Mouse (Mus musculus) lung, postnatal 0 days (tissue): ENCODE measurements around the gene Gm9195. TPM values are rescaled to one million over a fixed set of nuclear protein-coding genes. Genes with fewer than 3 reads are reported as not detected.

Source experiments
- ATAC-seq: fragments of 200-750 bp; cut with Nextera tagmentation; 2 replicates; pipeline ENCODE4 v1.8.0; 2017; ENCODE audit warnings: moderate library complexity
- DNase-seq: peaks from one replicate; pipeline ENCODE4 v3.0.0-alpha.2; 2016; ENCODE audit warnings: low spot score
- H3K27ac ChIP-seq: fragments of 300-500 bp; sonication (generic); 2 replicates; pipeline ENCODE4 v1.5.1; 2014; ENCODE audit warnings: antibody characterized with exemption, mild to moderate bottlenecking, low read length, mixed read lengths
- H3K27me3 ChIP-seq: fragments of 300-500 bp; sonication (generic); replicated peaks from 2 replicates; pipeline ENCODE4 v1.6.1; 2014; ENCODE audit warnings: low read length, mixed read lengths; ENCODE audit not compliant: insufficient read depth
- H3K36me3 ChIP-seq: fragments of 300-500 bp; sonication (generic); 2 replicates; pipeline ENCODE4 v1.6.1; 2014; ENCODE audit warnings: low read length, mixed read lengths; ENCODE audit not compliant: insufficient read depth
- H3K4me1 ChIP-seq: fragments of 300-500 bp; sonication (generic); 2 replicates; pipeline ENCODE4 v1.6.1; 2014; ENCODE audit warnings: antibody characterized with exemption, low read depth, low read length, mixed read lengths; ENCODE audit not compliant: insufficient read depth
- H3K4me2 ChIP-seq: fragments of 300-500 bp; sonication (generic); replicated peaks from 2 replicates; pipeline ENCODE4 v1.6.1; 2014; ENCODE audit warnings: low read depth, mild to moderate bottlenecking, low read length, moderate library complexity, mixed read lengths
- H3K4me3 ChIP-seq: fragments of 300-500 bp; sonication (generic); 2 replicates; pipeline ENCODE4 v1.5.1; 2014; ENCODE audit warnings: low read depth, low read length
- H3K9ac ChIP-seq: fragments of 300-500 bp; sonication (generic); replicated peaks from 2 replicates; pipeline ENCODE4 v1.6.1; 2014; ENCODE audit warnings: low read depth, mild to moderate bottlenecking
- H3K9me3 ChIP-seq: fragments of 300-500 bp; sonication (generic); 2 replicates; pipeline ENCODE4 v1.6.1; 2016; ENCODE audit warnings: low read length, mixed read lengths
- CTCF ChIP-seq: IDR thresholded peaks from 2 replicates; pipeline ENCODE4 v1.5.1; 2016; ENCODE audit warnings: antibody characterized with exemption, mild to moderate bottlenecking
- EP300 ChIP-seq: IDR thresholded peaks from 2 replicates; pipeline ENCODE4 v1.6.1; 2016; ENCODE audit warnings: antibody characterized with exemption, mild to moderate bottlenecking, control low read depth
- WGBS: fragments of 180-500 bp; shearing (Covaris S2); extraction: QIAGEN DNeasy Blood & Tissue Kit; methylation state at CpG from one replicate; pipeline ENCODE4 v1.1.7; 2014; 5-methylcytosine and 5-hydroxymethylcytosine counted together
- polyA plus RNA-seq: library from polyadenylated mRNA; unstranded; fragments of >200 nt; fragmentation: Nextera tagmentation; extraction: Ambion mirVana; gene quantifications from 2 replicates; pipeline ENCODE4 v1.2.1, GENCODE M21; 2015

The Gm9195 gene
- polyA plus RNA-seq, 1 experiment from 2014 or later, result not detected

- Histone ChIP-seq H3K4me2 (no peak overlapping the region), H3K36me3 (no peaks in the 10 kb centered on the region), H3K9ac (no peak overlapping the region), H3K4me3 (no peak overlapping the region), H3K9me3 (no peaks in the 10 kb centered on the region), H3K27ac (no peak overlapping the region), H3K4me1 (no peaks in the 10 kb centered on the region), H3K27me3 (no peaks in the 10 kb centered on the region)
- no peak for TF ChIP-seq EP300
- TF ChIP-seq CTCF, result no peak
- no peak for DNase-seq
- ATAC-seq, result no peak
- 70% methylated on average over 6 of the region's 6 CpGs for WGBS
Measured at GRCm38 (mm10) chr14:72518786-72519185, 27.1 kb upstream of the Gm9195 start.

DNA sequence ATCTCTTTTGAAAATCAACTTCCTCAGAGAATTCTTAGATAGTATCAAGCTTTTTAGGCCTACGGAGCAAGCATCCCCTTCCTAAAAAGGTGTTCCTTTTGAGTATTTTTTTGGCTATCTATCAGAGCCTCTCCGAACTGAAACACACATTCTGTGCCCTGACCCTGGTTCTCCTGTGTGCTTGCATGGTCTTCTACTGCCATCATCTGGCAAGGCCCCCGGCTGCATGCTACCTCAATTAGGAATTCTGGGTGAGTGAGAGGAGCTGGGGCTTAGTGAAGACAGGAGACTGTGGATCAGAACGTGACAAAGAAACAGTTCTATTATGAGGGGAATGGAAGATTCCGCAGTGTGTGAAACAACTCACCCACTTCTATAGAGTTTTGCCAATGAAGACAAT is 24.7 kb upstream of the Gm9195 start:
- peak; percentile 38; the same call in 1 of the 2 replicates for ATAC-seq
- H3K4me3 ChIP-seq, result no peak overlapping the region
- H3K27me3 ChIP-seq, result no peaks in the 10 kb centered on the region
- peak; percentile 88 for TF ChIP-seq CTCF
- no peak for TF ChIP-seq EP300
- peak; percentile 64 for DNase-seq
- no peaks in the 10 kb centered on the region for H3K36me3 ChIP-seq
- H3K9me3 ChIP-seq, result no peaks in the 10 kb centered on the region
- H3K9ac ChIP-seq, result no peak overlapping the region
- 24% methylated on average over 5 of the region's 5 CpGs for WGBS
- H3K4me1 ChIP-seq, result no peaks in the 10 kb centered on the region
- no peak overlapping the region for H3K27ac ChIP-seq
- H3K4me2 ChIP-seq, result no peak overlapping the region

DNA sequence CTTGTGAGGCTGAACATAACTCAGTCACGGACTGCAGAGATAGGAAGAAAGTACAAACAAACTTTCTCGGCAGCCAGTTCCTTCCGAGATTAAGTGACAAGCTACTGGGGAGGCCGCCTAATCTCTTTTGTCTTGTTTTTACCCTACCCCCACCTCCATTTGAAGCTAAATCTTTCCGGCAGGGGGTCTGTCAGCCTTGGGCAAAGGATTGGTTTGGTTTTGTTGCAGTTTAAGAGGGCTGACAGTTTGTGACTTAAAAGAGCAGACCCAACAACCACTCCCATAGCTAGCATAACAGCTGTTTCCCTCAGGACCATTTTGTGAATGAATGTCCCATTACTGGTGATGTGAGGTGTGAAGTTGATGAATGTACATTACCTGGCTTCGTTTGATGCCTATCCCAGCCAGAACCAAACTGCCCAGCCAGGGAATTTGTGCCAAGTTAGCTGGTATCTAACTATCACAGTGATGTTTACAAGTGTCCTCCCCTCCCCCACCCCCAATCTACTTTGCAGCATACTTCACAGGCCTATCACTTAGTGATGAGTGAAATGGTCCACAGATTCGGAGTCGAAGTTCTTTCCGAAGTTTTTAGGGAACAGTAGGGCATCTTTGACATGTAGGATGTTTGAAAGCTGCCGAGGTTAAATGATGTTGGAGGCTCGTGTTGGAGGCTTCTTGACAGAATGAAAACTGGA is 15.2 kb upstream of the Gm9195 start:
- no peaks in the 10 kb centered on the region for H3K36me3 ChIP-seq
- H3K4me3 ChIP-seq, result peak overlapping the region; percentile 21
- H3K9me3 ChIP-seq, result no peaks in the 10 kb centered on the region
- H3K4me2 ChIP-seq, result peak overlapping the region; percentile 63
- H3K9ac ChIP-seq, result 0 out of 2 replicates have a peak overlapping the region, but pooled peaks have one; percentile 23
- no peak for TF ChIP-seq CTCF
- no peak for TF ChIP-seq EP300
- H3K27ac ChIP-seq, result peak overlapping the region; percentile 32; the same call in 1 of the 2 replicates
- WGBS, result 13% methylated on average over 11 of the region's 11 CpGs
- H3K27me3 ChIP-seq, result no peaks in the 10 kb centered on the region
- ATAC-seq (no peak), DNase-seq (no peak)
- no peaks in the 10 kb centered on the region for H3K4me1 ChIP-seq

DNA sequence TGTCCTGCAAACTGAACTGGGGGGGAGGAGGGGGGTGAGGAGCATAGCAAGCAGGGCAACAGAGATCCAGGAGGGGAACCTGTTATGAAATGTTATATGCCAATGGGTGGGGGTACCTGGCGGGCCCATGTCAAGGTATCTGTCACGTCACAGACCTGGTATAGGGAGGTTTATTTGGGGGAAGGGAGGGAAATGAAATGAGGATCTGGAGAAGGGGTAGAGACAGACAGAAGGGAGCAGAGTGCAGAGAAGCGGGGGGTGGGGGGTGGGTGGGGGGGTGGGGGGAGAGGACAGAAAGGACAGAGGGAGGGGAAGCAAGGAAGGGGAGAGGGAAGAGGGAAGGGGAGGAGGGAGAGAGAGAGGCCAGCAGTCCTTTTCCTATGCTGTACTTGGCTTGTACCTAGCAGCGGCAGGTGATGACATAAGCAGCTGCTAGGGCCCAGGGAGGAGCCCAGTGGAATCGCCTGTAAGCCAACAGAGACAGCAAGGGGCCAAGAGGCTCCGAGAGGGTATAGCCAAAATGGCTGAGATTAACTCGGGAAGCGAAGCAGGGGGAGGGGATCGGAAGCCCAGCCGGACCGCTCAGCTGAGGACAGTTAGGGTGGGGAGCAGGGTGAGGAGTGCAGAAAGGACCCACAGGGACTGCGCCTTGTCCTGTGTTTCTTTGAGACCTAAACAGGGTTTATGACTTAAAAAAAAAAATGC is 14.5 kb upstream of the Gm9195 start:
- ATAC-seq, result peak; percentile 38
- no peaks in the 10 kb centered on the region for H3K4me1 ChIP-seq
- TF ChIP-seq EP300 (no peak), CTCF (no peak)
- no peaks in the 10 kb centered on the region for H3K36me3 ChIP-seq
- no peaks in the 10 kb centered on the region for H3K9me3 ChIP-seq
- H3K27ac ChIP-seq, result peak overlapping the region; percentile 32; the same call in 1 of the 2 replicates
- 0 out of 2 replicates have a peak overlapping the region, but pooled peaks have one; percentile 23 for H3K9ac ChIP-seq
- no peaks in the 10 kb centered on the region for H3K27me3 ChIP-seq
- DNase-seq, result peak; percentile 28
- peak overlapping the region; percentile 63 for H3K4me2 ChIP-seq
- peak overlapping the region; percentile 21 for H3K4me3 ChIP-seq
- 12% methylated on average over 12 of the region's 12 CpGs for WGBS

GRCm38 (mm10) chr14:72504985-72505384 is 13.3 kb upstream of the Gm9195 start:
- Histone ChIP-seq H3K27ac (no peak overlapping the region), H3K4me1 (no peaks in the 10 kb centered on the region), H3K9ac (no peak overlapping the region), H3K36me3 (no peaks in the 10 kb centered on the region), H3K9me3 (no peaks in the 10 kb centered on the region), H3K4me3 (no peak overlapping the region), H3K27me3 (no peaks in the 10 kb centered on the region), H3K4me2 (no peak overlapping the region)
- ATAC-seq (no peak), DNase-seq (peak; percentile 7)
- WGBS, result 83% methylated on average over 1 of the region's 1 CpGs
- TF ChIP-seq CTCF, result peak; percentile 34; the same call in 1 of the 2 replicates
- TF ChIP-seq EP300, result no peak

DNA sequence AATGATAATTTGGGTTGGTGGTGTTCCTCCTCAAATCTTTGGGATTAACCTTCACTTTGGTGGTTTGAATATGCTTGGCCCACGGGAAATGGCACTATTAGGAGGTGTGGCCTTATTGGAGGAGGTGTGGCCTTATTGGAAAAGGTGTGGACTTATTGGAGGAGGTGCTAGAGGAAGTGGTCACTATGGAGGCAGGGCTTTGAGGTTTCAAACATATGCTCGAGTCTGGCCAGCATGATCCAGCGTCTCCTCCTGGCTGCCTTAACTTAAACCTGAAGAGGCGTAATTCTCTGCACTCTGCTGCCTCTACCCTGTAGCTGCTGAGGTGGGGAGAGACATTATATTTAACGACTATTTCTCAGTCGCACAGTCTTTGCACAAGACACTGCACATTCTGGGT is 11.6 kb upstream of the Gm9195 start:
- no peaks in the 10 kb centered on the region for H3K27me3 ChIP-seq
- no peaks in the 10 kb centered on the region for H3K4me1 ChIP-seq
- H3K4me3 ChIP-seq, result no peak overlapping the region
- WGBS, result 55% methylated on average over 6 of the region's 6 CpGs
- ATAC-seq (no peak), DNase-seq (no peak)
- TF ChIP-seq CTCF, result no peak
- no peaks in the 10 kb centered on the region for H3K9me3 ChIP-seq
- H3K27ac ChIP-seq, result no peak overlapping the region
- H3K4me2 ChIP-seq, result no peak overlapping the region
- H3K9ac ChIP-seq, result no peak overlapping the region
- H3K36me3 ChIP-seq, result no peaks in the 10 kb centered on the region
